Mouse (Mus musculus): ENCODE data around the gene Igfbpl1. TPM values are rescaled to one million over a fixed set of nuclear protein-coding genes. Genes with fewer than 3 reads are reported as not detected.

The Igfbpl1 gene
- polyA plus RNA-seq (2015; fragmentation: Nextera tagmentation; extraction: Ambion mirVana) = not detected in 2 replicates

DNA sequence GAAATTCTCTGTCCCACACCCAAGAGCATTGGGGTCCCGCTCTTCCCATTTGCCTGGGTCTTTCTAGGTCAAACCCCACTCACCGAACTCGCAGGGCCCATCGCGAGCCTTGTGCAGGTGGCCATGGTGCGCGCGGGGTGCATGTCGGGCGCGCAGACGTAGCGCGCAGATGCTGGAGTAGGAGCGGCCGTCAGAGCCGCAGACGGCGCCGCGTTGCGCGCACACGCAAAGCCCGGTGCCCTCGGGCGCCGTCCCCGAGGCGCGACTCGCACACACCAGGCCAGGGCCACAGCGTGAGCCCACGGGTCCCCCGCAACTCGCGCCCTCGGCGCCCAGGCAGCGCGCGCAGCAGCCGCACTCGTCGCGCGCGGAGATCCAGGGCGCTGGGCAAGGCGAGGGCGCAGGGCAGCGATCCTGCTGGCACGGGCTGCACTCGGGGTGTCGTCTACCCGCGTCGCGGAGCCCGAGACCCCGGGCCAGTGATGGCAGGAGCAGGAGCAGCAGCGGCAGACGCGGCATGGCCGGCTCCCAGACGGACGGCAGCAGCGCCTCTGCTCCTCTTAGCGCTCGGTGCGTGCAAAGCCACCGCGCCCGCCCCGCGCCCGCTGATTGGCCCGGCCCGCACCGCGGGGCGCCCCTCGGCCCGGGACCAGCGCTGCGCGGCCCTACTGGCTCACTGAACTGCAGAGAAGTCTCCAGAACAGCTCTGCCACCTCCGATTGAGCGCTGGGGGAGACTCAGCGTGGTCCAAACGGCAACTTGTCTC is at the start of gene Igfbpl1:
Gene Igfbpl1, minus strand, starts transcription at position 649 of the 766 bp plus-strand sequence.
- DNase-seq (ENCODE audit: low spot score) = no peak

DNA sequence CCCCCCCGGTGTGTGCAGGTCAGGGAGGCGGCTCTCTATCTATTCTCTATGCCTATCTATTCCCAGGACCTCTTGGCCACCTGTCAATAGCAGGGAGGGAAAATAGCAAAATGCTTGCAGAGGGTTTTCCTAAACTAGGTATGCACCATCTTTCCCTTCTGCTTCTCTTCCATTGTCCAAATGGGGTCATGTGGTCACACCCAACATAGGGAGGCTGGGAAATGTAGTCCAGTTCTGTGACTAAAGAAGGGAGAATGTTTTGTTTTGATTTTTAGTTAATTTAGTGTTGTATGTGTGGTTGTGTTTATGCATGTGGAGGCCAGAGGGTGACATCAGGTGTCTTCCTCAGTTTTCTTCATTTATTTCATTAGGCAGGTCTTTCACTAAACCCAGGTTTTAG is 45.4 kb upstream of the Igfbpl1 start:
- DNase-seq (ENCODE audit: low spot score) = no peak

DNA sequence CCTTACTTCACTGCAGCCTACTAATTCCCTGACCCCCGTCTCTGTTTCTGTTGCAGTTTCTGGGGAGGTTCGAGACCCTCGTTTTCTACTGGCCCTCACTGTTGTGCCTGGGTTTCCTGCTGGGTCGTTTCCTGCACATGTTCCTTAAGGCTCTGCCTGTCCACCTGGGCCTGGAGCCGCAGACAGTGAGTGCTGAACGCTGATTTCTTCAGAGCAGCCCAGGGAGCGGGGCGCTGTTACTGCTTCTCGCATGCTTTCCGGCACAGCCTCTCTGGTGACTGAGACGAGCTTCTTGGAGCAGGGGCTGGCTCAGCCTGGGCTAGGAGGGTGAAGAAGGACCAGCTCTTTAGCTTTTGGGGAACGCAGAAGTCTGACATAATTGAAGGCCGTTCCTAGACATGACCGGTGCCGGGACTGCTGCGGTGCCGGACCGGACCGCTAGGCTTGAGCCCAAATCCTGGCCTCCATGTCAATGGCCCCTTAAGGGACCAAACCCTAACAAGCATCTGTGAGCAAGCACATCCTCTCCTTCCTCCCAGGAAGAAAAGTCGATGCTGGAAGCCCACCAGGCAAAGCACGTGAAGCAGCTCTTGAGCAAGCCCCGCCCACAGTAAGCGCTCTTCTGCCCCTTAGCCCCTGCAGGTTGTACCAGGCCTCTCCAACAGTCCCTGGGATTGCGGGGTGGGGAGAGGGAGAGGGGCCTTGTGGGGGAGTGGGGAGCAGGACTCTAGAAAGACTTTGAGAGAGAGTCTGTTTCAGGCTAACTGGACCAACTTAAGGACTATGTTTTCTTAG is 42.5 kb upstream of the Igfbpl1 start:
- DNase-seq (ENCODE audit: low spot score) = no peak

DNA sequence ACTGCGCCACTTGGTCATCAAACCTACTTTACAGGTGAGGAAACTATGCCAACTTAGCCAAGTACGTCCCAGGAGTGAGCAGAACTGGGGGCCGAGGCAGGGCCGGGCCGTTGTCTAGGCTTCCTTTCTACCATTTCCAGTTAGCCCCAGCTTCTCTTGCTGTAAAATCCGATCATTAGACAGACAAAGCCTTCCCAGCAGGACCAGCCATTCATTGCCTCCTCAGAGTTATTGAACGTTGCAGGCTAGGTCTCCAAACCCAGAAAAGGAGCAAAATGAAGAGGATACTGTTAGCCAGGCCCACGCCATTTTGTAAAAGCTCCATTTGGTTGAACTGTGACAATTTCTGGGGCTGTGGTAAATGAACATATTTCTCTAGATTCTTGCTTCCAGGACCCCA is 40.7 kb upstream of the Igfbpl1 start:
- DNase-seq (ENCODE audit: low spot score) = no peak

DNA sequence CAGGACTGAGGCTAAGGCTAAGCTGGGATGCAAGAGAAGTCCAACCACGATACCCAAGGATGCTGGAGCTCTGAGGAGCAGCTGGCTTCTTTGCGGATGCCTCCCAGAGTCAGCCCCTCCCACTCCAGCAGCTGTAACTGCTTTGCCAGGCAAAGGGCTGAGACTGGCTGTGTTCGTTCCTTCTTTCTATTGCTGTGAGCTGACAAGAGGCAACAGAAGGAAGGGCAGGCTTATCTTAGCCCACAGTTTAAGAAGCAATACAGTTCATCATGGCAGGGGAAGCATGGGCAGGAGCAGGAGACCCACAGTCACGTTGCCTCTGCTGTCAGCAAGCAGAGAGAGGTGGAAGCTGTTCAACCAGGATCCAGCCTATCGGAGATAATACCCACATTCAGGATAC is 34.4 kb upstream of the Igfbpl1 start:
- no peak for DNase-seq (ENCODE audit: low spot score)

DNA sequence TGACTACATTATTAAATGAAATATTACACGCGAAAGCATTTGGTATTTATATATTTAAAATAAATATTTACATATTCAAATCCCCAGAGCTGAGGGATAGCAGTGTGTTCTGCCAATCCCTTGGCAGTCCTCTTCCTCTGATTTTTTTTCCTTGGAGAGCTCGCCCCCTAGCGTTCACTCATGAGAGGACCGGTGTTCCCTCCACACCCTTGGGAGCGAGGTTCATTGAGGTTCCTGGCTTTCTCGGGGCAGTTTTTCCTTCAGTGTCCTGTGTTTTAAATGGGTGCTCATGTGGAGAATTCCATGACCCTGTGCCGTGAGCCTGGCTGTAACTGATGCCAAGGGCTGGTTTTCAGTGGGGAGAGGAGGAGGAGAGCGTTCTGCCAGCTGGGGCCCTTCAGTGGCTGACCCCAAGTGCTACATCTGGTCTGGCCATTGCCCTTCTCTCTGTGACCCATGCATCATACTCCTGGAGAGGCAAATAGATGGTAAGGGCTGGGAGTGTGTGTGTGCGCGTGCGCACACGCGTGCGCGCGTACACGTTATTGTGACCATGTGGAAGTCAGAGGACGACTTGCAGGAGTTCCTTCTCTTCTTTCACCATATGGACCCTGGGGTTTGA is 29.2 kb upstream of the Igfbpl1 start:
- DNase-seq (ENCODE audit: low spot score) = peak; percentile 36

DNA sequence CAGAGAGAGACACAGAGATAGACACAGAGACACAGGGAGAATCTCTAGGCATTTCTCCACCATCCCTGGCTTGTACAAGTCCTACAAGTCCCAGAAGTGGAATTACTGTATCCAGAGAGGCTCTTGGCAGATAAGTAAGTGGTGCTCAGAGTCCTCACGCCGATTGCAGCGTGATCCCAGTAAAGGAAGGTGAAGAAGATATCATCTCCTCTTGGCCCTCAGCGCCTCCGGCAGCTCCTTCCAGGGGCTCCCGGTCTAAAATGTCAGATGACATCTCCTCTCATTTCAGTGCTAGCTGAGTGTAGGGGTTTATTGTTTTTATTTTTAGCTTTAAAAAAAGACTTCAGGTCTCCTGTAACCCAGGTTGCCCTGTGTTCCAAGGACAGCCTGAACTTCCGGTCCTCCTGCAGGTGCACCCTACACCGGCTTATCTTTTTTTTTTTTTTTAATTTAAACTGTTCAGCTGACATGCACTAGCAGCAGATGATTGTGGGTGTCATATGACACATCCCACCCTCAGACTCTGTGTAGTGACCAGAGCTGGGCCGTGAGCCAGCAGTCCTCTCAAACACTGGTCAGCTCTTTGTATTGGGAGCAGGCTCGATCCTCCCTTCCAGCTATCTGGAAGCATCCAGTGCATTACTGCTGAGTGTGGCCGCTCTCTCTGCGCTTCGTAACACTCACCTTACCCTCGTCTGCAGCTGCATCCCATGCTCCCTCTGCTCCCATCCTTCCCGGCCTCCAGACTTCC is 26.9 kb upstream of the Igfbpl1 start:
- no peak for DNase-seq (ENCODE audit: low spot score)

DNA sequence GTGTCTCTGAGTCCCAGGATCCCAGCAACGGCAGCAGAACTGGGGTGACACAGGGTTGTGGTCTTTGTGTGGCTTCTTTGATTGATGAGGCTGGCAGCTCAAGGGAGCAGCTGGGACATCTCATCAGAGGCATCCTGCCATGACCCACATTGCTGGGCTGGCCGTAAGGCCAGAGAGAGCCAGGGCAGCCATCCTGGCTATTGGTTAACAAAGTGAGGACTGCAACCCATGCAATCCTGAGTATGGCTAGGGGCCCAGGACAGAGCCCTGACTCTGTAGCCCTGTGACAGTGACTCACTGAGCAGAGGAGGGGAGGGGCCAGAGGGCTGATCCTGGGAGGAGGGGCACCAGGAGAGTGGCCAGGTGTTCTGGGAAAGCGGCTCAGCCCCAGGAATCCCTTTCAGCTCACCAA is 24.9 kb upstream of the Igfbpl1 start:
- no peak for DNase-seq (ENCODE audit: low spot score)

DNA sequence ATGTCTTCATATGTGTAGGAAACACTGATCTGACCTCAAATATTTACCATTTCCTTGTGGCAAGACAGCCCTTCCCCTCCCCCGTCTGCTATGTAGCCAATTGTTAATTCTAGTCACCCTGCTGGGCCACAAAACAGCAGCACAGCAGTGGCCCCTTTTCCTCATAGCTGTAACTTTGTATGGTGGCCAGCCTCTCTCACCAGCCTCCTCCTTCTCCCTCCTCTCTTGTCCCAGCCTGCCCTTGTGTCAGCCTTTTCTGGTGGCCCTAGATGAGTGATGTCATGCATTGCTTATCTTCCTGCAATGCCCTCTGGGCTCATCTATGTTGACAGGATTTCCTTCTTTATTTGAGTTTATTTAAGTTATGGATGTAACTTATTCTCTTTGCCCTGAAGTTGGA is 22.7 kb upstream of the Igfbpl1 start:
- DNase-seq (ENCODE audit: low spot score) = no peak

DNA sequence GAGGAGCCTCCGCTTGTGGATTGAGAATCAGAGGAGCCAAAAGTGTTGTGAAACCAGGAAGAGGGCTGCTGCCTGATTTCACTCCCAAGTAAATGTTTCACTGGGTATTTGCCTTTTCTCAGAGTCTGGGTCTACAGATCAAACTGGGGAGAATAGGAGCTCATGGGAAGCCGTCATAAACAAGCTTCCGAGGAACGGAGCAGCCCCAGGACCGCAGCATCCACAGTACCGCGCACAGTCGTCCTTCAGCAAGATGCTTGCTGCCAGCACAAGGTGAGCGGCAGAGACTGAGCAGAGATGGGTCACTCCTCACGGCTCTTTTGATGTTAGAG is 22.1 kb upstream of the Igfbpl1 start:
- no peak for DNase-seq (ENCODE audit: low spot score)

DNA sequence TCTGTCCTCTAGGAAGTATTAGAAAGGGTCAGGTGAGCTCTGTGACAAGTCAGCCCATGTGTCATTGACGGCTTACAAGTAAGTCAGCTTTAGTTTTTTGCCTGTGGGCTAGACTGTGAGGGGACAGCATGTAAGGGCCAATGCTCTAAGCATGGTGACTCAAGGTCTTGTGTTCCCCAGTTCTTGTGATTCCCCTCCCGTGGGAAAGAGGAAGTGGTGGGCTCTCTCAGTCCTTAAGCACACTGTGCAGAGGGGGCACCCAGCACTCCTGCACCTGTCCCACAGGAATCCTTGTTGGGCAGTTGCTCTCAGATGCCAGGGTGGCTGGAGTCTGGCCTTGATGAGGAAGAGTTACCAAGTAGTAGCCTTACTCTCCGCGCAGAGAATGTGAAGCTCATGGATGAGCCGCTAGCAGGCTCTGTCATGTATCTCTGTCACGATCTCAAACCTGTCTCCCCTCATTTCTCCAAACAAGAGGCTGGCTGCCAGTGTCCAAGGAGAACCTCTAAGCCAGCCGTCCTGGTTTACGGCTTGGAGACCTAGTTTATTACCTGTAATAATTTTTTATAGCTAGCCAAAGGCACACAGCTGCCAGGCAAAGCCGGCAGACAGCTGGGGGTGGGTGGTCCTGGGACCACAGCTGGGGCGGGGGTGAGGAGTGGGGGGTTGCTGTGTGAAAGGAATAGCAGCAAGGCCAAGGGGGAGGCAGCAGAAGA is 21.5 kb upstream of the Igfbpl1 start, which contains the start of gene Stra6l:
Gene Stra6l, plus strand, starts transcription at position 556 of the 716 bp plus-strand sequence.
- no peak for DNase-seq (ENCODE audit: low spot score)

DNA sequence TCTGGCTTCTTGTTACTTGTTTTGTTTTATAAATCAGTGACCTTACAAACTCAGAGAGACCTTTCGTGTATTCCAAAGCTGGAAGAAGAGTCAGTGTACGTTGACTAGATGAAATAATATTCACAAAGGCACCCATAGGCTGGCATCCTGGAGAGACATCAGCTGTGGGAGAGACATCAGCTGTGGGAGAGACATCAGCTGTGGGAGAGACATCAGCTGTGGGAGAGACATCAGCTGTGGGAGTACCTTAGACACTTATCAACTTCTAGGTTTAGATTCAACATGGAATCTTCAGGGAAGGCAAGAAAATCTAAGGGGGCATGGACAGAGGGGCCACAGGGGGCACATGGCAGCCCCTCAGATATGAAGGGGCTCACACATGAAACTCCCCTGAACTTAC is 19.5 kb upstream of the Igfbpl1 start:
- no peak for DNase-seq (ENCODE audit: low spot score)

DNA sequence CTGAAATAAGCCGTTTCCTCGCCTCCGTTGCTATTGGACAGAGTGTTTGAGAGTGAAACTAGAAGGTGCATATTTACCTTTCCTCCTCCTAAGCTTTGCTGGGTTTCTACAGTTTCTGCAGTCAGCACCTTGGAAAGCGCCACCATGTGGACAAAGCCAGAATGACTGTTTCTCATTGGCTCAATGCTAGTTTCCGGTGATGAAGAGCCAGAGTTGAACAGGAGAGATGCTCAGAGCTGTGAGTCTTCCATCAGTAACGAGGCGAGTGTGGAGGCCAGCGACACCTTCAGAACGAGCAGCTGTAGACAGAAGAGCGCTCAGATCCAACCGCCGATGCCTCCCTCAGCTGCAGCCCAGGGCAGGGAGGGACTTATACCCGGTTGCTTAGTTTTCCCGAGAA is 17.6 kb upstream of the Igfbpl1 start:
- peak; percentile 73 for DNase-seq (ENCODE audit: low spot score)

DNA sequence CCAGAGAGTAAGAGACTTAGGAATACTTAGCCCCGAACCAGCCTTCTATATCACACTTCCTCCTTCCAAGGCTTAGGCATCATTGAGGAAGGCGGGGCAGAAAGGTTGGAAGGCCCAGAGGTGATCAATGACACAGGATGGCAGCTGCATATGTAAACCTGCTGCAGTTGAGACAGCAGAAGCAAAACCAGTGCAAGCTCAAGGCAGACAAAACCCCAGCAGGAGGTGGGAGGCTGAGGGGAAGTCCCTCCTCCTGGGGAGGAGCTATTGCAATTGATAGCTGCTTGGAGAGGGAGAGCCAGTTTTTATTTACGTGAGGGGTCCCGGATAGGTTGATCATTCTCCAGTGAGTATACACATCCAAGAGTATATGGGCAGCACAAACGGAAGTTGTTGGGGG is 6.7 kb upstream of the Igfbpl1 start:
- no peak for DNase-seq (ENCODE audit: low spot score)

DNA sequence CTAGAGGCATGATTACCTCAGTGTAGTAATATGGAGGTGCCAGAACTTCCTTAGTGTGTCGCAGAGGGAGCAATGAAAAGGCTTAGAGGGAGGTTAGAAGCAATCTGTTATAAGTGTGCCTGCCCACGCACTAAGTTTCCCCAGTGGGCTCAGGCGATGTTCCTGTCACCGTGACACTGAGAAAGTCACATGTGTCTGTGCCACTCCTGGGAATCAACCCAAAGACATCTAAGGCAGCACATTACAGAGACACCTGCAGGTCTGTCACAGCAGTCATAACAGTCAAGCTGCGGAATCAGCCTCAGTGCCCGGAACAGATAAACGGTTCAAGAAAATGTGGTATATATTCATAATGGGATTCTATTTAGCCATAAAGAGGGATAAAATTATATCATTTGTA is 5.3 kb upstream of the Igfbpl1 start:
- DNase-seq (ENCODE audit: low spot score) = no peak

DNA sequence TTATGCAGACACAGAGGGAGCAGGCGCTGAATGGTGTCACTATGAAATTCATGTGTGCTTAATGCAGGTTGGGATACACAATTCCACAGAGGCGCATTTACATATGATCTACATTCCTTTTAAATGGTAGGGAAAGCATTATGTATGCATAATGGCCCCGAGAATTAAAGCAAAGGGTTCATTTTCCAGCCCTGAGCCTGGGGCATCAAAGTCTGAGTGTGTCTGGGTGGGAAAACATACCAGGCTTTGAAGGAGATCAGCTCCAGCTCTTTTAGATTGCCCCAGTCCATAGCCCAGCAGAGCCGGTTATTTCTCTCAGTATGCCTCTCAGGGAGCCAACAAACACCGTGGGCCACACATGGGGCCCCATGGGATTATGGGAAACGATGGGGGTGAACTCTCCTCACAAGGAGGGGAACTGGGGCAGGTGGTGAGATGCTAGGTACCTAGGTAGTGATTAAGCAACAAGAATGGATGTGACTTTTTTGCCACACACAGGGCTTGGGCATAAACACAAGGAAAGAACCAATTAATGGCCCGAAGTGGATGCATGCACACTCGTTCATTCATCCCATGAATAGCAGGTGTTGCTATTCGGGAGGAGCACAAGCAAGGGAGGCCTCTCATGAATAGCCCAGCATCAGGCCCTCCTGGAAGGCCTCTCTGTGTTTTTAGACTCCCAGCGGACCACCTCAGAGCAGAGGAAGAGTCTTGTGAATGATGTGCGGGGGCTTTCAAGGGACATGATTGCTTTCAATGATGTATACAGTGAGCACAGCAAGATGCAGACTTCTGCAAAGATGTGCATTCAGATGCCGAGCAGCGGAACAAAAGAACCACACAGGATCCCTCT is 3.4 kb upstream of the Igfbpl1 start:
- no peak for DNase-seq (ENCODE audit: low spot score)

DNA sequence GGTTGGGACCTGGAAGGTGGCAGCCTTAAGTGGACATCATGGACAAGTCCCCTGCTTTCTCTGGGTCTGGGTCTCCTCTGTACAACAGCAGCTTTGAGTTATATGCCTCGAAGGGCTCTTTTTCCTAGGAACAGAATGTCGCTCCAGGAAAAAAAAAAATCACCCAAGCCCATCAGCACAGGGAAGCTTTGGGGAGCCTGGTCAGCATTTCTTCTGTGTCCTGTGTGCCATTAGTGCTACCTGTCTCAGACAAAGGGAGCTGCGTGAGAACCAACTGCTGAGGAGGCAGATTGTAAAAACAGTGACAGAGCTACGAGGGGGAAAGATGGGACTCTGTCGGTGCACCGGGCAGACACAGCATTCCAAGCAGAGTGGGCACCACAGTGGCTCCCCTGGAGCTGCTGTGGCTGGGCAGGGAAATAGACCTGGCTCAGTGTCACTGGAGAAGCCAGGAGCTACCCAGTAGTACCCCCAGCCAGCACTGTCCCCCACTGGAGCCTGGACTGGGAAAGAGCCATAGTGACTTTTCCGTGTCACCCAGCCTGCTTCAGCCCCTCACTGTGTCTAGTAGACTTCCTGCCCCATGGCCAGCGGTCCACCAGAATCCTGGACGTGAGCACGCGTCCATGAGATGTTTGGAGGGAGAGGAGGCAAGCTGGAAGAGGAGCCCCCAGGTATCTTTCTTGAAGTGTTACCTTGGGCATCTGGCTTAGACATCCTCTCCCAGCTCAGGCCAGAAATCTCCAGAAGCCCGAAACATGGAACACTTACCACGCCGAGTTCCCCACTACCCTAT is 1.8 kb downstream of the Igfbpl1 start:
- no peak for DNase-seq (ENCODE audit: low spot score)

DNA sequence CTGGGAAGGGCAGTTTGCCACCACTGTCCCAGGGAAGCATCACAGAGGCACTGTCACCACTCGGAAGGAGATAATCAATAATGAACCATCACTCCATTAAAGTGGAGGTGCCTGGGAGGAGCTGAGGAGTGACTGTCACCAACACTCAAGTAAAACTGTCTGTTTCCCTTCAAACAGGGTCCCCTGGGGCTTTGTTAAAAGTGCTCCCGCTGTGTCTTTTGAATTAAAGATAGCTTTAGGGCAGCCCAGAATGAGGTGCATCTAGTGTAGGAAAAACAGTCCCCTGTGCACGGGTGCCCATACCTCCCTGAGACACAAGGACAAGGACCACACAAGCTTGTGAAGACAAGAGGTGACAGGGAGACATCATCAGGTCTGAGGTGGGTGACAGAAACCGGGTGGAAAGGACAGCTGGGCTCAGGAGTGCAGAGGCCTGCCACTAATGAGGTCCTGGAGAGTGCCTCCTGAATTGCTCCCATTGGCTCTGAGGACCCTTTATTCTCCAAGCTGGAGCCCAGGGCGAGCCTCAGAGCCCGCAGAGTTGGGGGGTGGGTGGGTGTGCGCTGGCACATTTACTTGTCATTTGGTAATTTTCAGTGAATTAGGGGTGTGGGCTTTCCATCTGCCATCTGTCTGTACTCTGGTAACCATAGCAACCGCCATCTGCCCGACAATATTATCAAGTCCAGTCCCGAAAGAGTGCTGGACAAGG is 2.5 kb downstream of the Igfbpl1 start:
- DNase-seq (ENCODE audit: low spot score) = no peak

Measured in thymus, postnatal 0 days (tissue).